Mouse (Mus musculus) CD8-positive naive resting alpha-beta T cell, adult 2 months (primary cell): ENCODE results near the gene Zbtb37.

Source experiments
- DNase-seq, 2 experiments: peaks; one replicate each; pipeline ENCODE4 v3.0.0; 2022; ENCODE audit warnings: low read depth in 2 of 2, low spot score in 2 of 2

Gene Zbtb37

GRCm38 (mm10) chr1:161034435-161035280 is at the start of gene Zbtb37:
Gene Zbtb37 (minus strand): TSS chr1:161034849.
- peak; percentile 96 to 97 for DNase-seq

- no peak for DNase-seq
These were observed 42.6 kb upstream of the Zbtb37 start for GRCm38 (mm10) chr1:161077243-161077642.

- DNase-seq, result no peak
These were observed 41.6 kb upstream of the Zbtb37 start for GRCm38 (mm10) chr1:161076238-161076637.

GRCm38 (mm10) chr1:161071272-161071620 is 36.6 kb upstream of the Zbtb37 start:
- DNase-seq, result peak; percentile 15 to 31

- DNase-seq, result peak; percentile 90 to 92
These were observed 36.0 kb upstream of the Zbtb37 start, which contains the start of the genes Dars2 and Cenpl for GRCm38 (mm10) chr1:161070352-161071271. Gene Dars2 (minus strand): TSS chr1:161070658. Gene Cenpl (plus strand): TSS chr1:161070713.

- no peak for DNase-seq
These were observed 28.7 kb upstream of the Zbtb37 start for GRCm38 (mm10) chr1:161063351-161063750.

- no peak for DNase-seq
These were observed 22.5 kb upstream of the Zbtb37 start for GRCm38 (mm10) chr1:161057164-161057563.

GRCm38 (mm10) chr1:161046972-161047371 is 12.3 kb upstream of the Zbtb37 start:
- DNase-seq, result no peak

GRCm38 (mm10) chr1:161041261-161042020 is 6.8 kb upstream of the Zbtb37 start:
- no peak for DNase-seq

GRCm38 (mm10) chr1:161040855-161041254 is 6.2 kb upstream of the Zbtb37 start:
- no peak for DNase-seq

GRCm38 (mm10) chr1:161040426-161040770 is 5.7 kb upstream of the Zbtb37 start:
- DNase-seq, result no peak

- no peak for DNase-seq
These were observed 5.2 kb upstream of the Zbtb37 start for GRCm38 (mm10) chr1:161039741-161040425.

- no peak for DNase-seq
These were observed 4.5 kb upstream of the Zbtb37 start for GRCm38 (mm10) chr1:161038968-161039721.

- no peak for DNase-seq
These were observed 3.4 kb upstream of the Zbtb37 start for GRCm38 (mm10) chr1:161038004-161038403.

- no peak for DNase-seq
These were observed 3.0 kb upstream of the Zbtb37 start for GRCm38 (mm10) chr1:161037599-161037998.

GRCm38 (mm10) chr1:161037026-161037425 is 2.4 kb upstream of the Zbtb37 start:
- DNase-seq, result no peak

- no peak for DNase-seq
These were observed 1.8 kb upstream of the Zbtb37 start for GRCm38 (mm10) chr1:161036411-161036841.

- no peak for DNase-seq
These were observed 1.2 kb upstream of the Zbtb37 start for GRCm38 (mm10) chr1:161035786-161036404.

GRCm38 (mm10) chr1:161035281-161035785 is 684 bp upstream of the Zbtb37 start:
- no peak for DNase-seq
